Mouse (Mus musculus): ENCODE measurements around the gene Rab3a. TPM values are rescaled to one million over a fixed set of nuclear protein-coding genes. Genes with fewer than 3 reads are reported as not detected.

Rab3a gene
- polyA plus RNA-seq, 1 experiment from 2014 or later, result 3.2 TPM

GRCm38 (mm10) chr8:70780093-70780492, 25.6 kb downstream of the Rab3a start:
- no peak overlapping the region for H3K4me2 ChIP-seq (ENCODE audit: low read depth, low read length)
- no peak for DNase-seq
- H3K9ac ChIP-seq (replicated peaks), result no peak overlapping the region
- H3K9me3 ChIP-seq (ENCODE audit: low read length), result no peaks in the 10 kb centered on the region
- peaks cover 25% of the 10 kb centered on the region for H3K4me1 ChIP-seq (ENCODE audit: insufficient read depth)
- no peak overlapping the region for H3K4me3 ChIP-seq (ENCODE audit: low read depth, low read length)
- no peak for ATAC-seq
- WGBS (ENCODE audit: insufficient replicate concordance), result 65% methylated on average over 11 of the region's 11 CpGs
- TF ChIP-seq CTCF (IDR thresholded peaks at IDR 0.05; ENCODE audit: low read depth) (no peak), EP300 (IDR thresholded peaks at IDR 0.05; ENCODE audit: low read depth) (no peak)
- H3K27ac ChIP-seq (ENCODE audit: low read depth), result no peak overlapping the region
- H3K36me3 ChIP-seq (replicated peaks; ENCODE audit: insufficient read depth, low read length), result peaks cover 59% of the 10 kb centered on the region
- H3K27me3 ChIP-seq (ENCODE audit: insufficient read depth, low read length), result no peaks in the 10 kb centered on the region

DNA sequence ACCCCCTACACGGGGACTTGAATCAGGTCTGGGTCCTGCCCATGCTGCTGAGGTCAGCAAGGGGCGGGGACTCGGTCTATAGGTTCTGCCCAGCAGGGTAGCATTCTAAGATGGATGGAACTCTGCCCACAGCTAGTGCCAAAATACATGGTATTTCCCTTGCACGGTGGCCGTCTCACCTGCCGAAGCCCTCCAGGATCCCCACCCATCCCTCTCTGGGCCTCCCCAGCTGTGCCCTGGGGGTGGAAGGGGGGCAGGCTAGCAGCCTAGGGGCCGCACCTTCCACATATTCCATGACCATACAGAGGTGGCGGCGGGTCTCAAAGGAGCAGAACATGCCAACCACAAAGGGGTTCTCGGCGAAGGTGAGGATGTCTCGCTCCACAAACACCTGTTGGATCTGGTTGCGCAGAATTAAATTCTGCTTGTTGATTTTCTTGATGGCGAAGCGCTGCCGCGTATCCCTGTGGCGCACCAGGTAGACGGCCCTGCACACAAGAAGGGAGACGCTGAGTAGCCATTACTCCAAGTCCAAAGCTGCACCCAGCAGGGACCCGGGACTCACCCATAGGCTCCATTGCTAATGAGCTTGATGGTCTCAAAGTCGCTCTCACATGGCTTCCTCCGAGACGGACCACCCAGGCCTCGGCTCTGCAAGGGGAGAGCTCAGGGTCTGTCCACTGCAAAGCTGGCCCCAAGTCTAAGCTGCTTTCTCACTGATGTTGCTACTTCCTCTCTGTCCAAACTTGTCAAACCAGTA, 32.0 kb downstream of the Rab3a start:
- H3K4me2 ChIP-seq (ENCODE audit: low read depth, low read length), result no peak overlapping the region
- H3K27ac ChIP-seq (ENCODE audit: low read depth), result no peak overlapping the region
- H3K9ac ChIP-seq (replicated peaks), result no peak overlapping the region
- no peaks in the 10 kb centered on the region for H3K9me3 ChIP-seq (ENCODE audit: low read length)
- DNase-seq (no peak), ATAC-seq (no peak)
- peaks cover 15% of the 10 kb centered on the region for H3K4me1 ChIP-seq (ENCODE audit: insufficient read depth)
- H3K4me3 ChIP-seq (ENCODE audit: low read depth, low read length), result no peak overlapping the region
- WGBS (ENCODE audit: insufficient replicate concordance), result 90% methylated on average over 25 of the region's 25 CpGs
- H3K36me3 ChIP-seq (replicated peaks; ENCODE audit: insufficient read depth, low read length), result peaks cover 77% of the 10 kb centered on the region
- H3K27me3 ChIP-seq (ENCODE audit: insufficient read depth, low read length), result no peaks in the 10 kb centered on the region
- TF ChIP-seq EP300 (IDR thresholded peaks at IDR 0.05; ENCODE audit: low read depth), result no peak
- TF ChIP-seq CTCF (IDR thresholded peaks at IDR 0.05; ENCODE audit: low read depth), result no peak

DNA sequence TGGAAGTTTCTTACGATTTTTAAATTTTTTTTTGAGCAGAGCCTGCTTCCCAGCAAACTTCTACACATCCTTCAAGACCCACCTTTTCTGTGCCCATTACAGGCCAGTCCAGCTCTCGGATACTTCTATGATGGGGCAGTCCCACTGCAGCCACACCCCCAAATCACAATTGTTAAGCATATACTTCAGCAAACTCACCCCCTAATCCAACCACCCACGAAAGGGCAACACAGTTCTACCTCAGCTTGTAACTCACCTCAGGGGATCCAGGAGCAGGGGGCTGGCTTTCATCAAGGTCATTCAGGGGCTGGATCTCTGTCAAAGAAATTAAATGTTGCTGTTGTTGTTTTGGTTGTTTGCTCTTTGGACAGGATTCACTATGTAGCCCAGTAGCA, 32.6 kb downstream of the Rab3a start:
- WGBS (ENCODE audit: insufficient replicate concordance), result 79% methylated on average over 3 of the region's 3 CpGs
- H3K27me3 ChIP-seq (ENCODE audit: insufficient read depth, low read length), result no peaks in the 10 kb centered on the region
- no peak overlapping the region for H3K4me3 ChIP-seq (ENCODE audit: low read depth, low read length)
- no peak overlapping the region for H3K9ac ChIP-seq (replicated peaks)
- DNase-seq, result no peak
- no peak for ATAC-seq
- no peak overlapping the region for H3K27ac ChIP-seq (ENCODE audit: low read depth)
- TF ChIP-seq CTCF (IDR thresholded peaks at IDR 0.05; ENCODE audit: low read depth) (no peak), EP300 (IDR thresholded peaks at IDR 0.05; ENCODE audit: low read depth) (no peak)
- H3K9me3 ChIP-seq (ENCODE audit: low read length), result no peaks in the 10 kb centered on the region
- H3K36me3 ChIP-seq (replicated peaks; ENCODE audit: insufficient read depth, low read length), result peaks cover 71% of the 10 kb centered on the region
- peaks cover 21% of the 10 kb centered on the region for H3K4me1 ChIP-seq (ENCODE audit: insufficient read depth)
- no peak overlapping the region for H3K4me2 ChIP-seq (ENCODE audit: low read depth, low read length)

DNA sequence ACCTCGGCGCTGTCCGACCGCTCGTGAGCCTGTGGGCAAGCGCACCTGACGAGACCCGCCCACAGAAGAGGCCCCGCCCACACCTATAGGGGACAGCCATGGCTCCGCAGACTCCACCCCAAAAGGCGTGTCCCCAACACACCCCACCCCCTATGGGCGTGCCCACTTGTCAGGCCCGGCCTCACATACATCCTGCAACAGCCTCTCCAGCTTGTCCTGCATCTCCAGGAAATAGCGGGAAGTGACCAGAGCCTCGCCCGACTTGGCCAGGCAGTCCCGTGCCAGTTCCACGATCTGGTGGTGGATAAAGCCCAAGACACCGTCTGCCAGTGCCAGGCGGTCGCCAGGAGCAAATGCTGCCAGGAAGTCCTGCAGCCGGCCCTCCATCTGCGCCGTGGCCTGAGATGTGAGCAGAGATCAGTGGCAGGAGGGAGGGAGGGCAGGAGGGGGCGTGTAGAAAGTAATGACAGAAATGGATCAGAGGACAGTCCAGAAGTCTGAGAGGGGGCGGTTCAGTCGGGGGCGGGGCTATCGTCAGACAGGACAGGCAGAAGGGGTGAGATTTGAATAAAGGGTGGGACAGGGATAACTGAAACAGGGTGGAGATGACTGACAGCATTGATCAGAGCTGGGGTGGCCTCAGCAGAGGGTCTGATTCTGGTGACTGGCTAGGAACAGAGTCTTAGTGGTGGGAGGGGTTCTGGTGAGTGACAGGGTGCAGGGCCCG, 33.6 kb downstream of the Rab3a start:
- TF ChIP-seq EP300 (IDR thresholded peaks at IDR 0.05; ENCODE audit: low read depth) (no peak), CTCF (IDR thresholded peaks at IDR 0.05; ENCODE audit: low read depth) (no peak)
- H3K4me1 ChIP-seq (ENCODE audit: insufficient read depth), result peaks cover 31% of the 10 kb centered on the region
- ATAC-seq (peak; percentile 19; the same call in 1 of the 2 replicates), DNase-seq (peak; percentile 80)
- 59% methylated on average over 30 of the region's 30 CpGs for WGBS (ENCODE audit: insufficient replicate concordance)
- H3K27ac ChIP-seq (ENCODE audit: low read depth), result no peak overlapping the region
- no peaks in the 10 kb centered on the region for H3K27me3 ChIP-seq (ENCODE audit: insufficient read depth, low read length)
- peaks cover 66% of the 10 kb centered on the region for H3K36me3 ChIP-seq (replicated peaks; ENCODE audit: insufficient read depth, low read length)
- H3K9ac ChIP-seq (replicated peaks), result no peak overlapping the region
- no peak overlapping the region for H3K4me3 ChIP-seq (ENCODE audit: low read depth, low read length)
- H3K4me2 ChIP-seq (ENCODE audit: low read depth, low read length), result no peak overlapping the region
- no peaks in the 10 kb centered on the region for H3K9me3 ChIP-seq (ENCODE audit: low read length)

DNA sequence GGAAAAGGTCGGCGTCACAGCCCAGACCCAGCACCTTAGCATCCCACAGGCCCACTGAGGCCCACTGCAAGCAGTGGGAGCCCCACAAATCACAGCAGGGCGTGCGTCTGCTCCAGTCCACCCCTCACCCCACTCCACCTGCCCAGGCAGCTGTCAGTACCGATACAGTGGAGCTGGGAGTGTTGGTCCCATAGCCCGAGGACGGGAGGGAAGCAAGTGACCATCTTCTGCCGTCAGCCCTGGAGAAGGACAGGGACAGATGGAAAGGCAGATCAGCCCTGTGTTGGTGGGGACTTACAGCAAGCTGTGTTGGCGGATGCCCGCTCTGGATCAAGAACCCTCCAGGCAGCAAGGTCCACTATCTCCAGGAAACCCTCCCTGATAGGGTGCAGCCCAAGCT, 34.6 kb downstream of the Rab3a start:
- H3K4me3 ChIP-seq (ENCODE audit: low read depth, low read length), result no peak overlapping the region
- peaks cover 56% of the 10 kb centered on the region for H3K36me3 ChIP-seq (replicated peaks; ENCODE audit: insufficient read depth, low read length)
- H3K27me3 ChIP-seq (ENCODE audit: insufficient read depth, low read length), result no peaks in the 10 kb centered on the region
- H3K4me1 ChIP-seq (ENCODE audit: insufficient read depth), result peaks cover 34% of the 10 kb centered on the region
- ATAC-seq, result no peak
- H3K9ac ChIP-seq (replicated peaks), result no peak overlapping the region
- no peak overlapping the region for H3K4me2 ChIP-seq (ENCODE audit: low read depth, low read length)
- no peak for DNase-seq
- TF ChIP-seq CTCF (IDR thresholded peaks at IDR 0.05; ENCODE audit: low read depth) (no peak), EP300 (IDR thresholded peaks at IDR 0.05; ENCODE audit: low read depth) (no peak)
- H3K27ac ChIP-seq (ENCODE audit: low read depth), result no peak overlapping the region
- no peaks in the 10 kb centered on the region for H3K9me3 ChIP-seq (ENCODE audit: low read length)
- WGBS (ENCODE audit: insufficient replicate concordance), result 88% methylated on average over 10 of the region's 10 CpGs

DNA sequence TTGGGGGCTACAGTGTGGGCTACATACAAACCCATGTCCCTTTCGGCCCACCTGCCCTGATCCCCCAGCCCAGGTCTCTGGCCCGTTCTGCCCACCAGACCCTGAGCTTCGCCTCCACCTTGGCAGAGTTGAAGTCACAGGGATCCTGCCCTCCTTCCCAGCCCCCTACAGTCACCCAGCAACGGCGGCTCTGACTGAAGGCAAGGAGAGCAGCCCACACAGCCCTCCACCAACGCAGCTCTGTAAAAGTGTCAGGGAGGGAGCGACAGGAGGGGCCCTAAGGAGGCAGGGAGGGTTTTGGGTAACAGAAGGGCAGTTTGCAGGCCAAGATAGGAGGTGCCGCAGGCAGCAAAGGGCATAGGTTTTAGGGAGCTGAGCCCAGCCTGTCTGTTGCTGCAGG, 36.4 kb downstream of the Rab3a start:
- Histone ChIP-seq H3K36me3 (replicated peaks; ENCODE audit: insufficient read depth, low read length) (peaks cover 41% of the 10 kb centered on the region), H3K27me3 (ENCODE audit: insufficient read depth, low read length) (no peaks in the 10 kb centered on the region), H3K27ac (ENCODE audit: low read depth) (0 out of 2 replicates have a peak overlapping the region, but pooled peaks have one; percentile 73), H3K4me3 (ENCODE audit: low read depth, low read length) (peak overlapping the region; percentile 56), H3K9me3 (ENCODE audit: low read length) (no peaks in the 10 kb centered on the region), H3K4me1 (ENCODE audit: insufficient read depth) (peaks cover 40% of the 10 kb centered on the region), H3K9ac (replicated peaks) (peak overlapping the region; percentile 77), H3K4me2 (ENCODE audit: low read depth, low read length) (peak overlapping the region; percentile 85)
- TF ChIP-seq EP300 (IDR thresholded peaks at IDR 0.05; ENCODE audit: low read depth) (no peak), CTCF (IDR thresholded peaks at IDR 0.05; ENCODE audit: low read depth) (no peak)
- WGBS (ENCODE audit: insufficient replicate concordance), result 42% methylated on average over 8 of the region's 8 CpGs
- ATAC-seq (no peak), DNase-seq (no peak)

All from liver, postnatal 0 days (tissue).